Mouse (Mus musculus) spleen, adult 12 weeks (tissue): ENCODE measurements around the gene 1810043G02Rik.
"Not testable (repeated sequence)": the region's sequence is repeated elsewhere in the genome, so short reads cannot be mapped to it uniquely, and the experiment has no call there.

Experiments
- DNase-seq: peaks from one replicate; pipeline ENCODE4 v3.0.0; 2022; ENCODE audit warnings: low spot score

The 1810043G02Rik gene

DNA sequence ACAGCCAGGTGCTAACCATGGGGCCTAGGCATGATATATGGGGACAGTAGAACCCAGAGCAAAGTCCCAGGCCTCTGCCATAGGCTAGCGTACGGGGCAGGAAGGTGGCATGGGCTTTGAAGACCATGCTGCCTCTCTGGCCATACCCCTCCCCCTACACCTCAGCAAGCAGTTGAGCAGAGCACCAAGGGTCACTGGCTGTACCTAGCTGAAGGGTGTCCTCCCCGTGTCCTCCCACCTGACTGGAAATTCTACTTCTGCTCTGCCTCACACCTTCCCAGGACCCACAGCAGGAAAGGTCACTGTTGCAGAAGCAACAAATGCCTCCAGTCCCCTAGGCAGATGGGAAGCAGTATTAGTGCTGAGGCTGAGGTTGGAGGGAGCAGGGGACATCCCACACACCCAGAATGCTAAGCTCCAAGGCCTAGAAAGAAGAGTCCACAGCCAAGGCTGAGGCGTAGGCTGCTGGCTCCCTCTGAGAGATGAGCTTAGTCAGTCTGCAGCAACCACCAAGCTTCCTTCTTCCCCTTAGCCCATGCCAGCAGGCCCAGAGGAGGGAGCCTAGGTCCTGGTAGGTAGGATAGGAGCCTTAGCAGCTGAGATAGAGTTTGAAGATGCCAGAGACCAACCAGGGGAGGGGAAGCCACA, 27.6 kb downstream of the 1810043G02Rik start:
- DNase-seq, result no peak

DNA sequence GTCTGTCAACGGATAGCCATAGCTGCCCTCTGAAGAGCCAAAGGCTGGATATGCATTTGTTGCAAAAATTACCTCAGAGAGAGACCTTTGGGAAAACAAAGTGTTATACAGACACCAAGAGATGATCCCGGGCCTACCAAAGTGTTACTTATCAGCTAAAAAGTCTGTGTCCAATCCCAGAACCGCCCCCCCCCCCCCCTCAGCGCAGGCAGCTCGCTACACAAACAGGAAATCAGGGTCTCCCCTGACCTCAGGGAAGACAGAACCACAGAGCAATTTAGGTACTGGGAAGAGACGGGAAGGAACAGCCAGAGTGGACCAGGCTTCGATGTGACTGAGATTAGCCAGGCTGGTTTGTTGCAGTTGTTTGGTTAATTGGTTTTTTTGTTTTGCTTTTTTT, 28.9 kb downstream of the 1810043G02Rik start:
- DNase-seq, result no peak

DNA sequence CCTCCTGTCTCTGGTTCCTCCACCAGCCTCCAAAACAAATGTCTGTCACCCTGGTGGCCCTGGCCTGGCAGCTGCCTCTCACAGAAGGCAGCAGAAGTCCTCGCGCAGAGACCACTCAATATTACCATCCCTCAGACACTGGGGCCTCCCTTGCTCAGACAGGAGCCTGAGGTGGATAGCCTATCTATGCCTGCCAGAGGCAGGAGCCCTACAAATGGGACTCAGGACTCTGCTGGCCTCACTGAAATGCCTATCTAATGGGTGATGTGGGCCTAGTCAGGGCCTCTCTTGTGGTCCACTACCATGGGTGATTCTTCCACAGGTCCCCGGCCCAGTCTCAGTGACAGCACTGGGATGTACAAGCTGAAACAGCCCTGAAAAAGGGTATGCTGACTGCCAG, 29.8 kb downstream of the 1810043G02Rik start:
- no peak for DNase-seq

DNA sequence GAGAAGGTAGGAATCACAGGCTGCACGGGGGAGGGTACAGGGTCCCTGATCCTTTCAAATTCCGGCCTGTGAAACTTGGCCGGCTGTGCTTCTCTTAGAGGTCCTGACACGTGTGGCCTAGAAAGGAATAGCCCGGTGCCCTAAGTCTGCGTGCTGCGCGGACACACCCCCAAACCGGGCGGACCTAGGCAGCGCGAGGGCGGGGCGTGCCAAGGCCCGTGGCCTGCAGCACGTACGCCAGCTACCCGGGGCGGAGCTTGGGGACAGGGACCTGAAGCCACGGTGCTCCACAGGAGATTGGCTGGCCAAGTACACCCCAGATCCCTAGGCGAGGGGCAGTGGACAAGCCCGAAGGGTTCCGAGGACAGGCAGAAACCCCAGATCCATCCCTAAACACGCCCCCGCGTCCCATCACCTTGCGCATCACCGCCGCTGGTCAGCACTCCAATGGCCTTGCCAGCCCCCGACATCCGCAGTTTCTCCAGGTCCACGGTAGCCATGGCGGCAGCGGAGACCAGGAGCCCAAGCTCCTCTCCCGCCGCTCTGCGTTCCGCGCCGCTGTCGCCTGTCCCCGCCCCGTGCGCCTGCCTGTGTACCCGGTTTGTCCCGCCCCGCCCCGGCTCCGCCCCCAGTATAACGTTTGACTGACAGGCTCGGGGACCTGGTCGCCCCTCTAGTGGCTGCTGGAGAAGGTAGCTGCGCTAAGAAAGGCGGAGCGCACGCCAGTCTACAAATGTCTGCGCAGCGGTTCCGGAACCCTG, 31.0 kb downstream of the 1810043G02Rik start:
- DNase-seq, result peak; percentile 94

DNA sequence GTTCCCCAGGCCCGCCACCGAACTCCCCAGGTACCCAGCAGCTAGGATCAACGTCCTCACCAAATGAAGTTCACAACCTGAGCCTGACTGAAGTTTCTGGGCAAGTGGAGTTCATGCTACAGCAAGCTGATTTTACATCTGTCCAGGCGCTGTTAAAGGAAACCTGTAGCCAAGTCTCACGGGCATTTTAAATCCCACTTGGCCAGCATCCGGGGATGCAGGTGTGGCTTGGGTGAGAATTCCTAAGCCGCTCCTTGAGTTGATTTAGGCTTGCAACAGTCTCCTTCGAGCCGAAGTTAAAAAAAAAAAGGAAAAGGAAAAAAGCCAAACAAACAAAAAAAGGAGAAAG, 31.6 kb downstream of the 1810043G02Rik start, which contains the start of gene Pfkl:
TSS of gene Pfkl (minus strand) at position 139 of the 349 bp plus-strand sequence.
- DNase-seq, result no peak

DNA sequence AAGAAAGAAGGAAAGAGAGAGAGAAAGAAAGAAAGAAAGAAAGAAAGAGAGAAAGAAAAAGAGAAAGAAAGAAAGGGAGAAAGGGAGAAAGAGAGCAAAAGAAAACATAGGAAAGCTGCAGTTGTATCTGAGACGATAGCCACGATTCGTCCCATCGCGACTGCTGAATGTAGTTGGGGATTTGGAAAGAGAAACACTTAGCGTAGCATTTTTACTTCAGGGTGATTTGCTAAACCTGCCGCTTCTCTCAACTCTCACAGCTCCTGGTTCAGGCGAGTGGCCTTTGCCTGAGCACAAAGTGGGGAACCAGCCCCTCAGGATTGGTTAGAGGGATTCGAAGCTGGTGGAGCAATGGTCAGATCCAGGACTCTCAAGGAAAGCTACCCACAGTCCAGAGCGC, 32.0 kb downstream of the 1810043G02Rik start:
- DNase-seq, result no peak

DNA sequence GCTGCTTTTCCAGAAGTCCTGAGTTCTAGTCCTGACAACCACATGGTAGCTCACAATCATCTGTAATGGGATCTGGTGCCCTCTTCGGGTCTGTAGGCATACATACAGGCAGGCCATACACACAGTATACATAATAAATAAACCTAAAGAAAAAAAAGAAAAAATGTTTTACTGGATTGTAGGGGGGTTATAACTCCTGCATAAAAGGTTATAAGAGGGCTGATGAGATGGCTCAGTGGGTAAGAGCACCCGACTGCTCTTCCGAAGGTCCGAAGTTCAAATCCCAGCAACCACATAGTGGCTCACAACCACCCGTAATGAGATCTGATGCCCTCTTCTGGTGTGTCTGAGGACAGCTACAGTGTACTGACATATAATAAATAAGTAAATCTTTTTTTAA, 32.8 kb downstream of the 1810043G02Rik start:
- DNase-seq, result not testable (repeated sequence)

DNA sequence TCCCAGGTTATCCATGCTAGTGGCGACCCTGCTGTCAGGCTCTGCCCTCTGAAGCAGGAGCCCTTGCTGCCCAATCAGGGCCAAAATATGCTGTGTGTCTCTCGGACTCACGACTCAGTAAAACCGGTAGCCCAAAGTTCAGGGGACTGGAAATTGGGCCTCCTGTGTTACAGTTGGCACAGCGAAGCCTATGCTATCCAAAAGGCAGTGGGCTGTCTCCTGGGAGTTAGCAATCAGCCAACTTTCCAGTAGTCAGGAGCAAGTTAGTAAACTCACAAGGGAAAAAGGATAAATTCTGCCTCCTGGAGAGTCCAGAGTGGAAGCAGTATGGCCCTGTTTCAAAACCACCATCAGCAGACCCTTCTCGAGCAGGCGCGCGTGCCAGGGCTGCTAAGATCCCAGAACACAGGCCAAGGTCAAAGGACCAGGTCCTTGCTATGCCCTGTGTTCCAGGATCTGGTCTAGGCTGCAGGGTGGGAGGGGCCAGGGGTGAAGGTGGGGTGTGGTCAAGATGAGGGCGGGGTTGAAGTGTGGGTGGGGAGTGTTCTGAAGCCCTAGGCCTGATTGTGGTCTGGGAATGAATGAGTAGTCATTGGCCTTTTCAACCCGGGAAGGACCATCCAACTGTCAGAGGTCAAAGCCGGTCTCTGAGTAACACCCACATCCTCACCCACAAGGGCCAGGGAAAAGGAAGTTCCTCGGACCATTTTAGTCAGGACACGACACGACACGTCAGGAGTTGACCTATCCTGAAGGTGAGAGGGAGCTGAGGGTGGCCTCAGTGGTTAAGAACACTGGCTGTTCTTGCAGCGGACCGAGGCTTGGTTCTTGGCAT, 34.6 kb downstream of the 1810043G02Rik start:
- DNase-seq, result no peak

DNA sequence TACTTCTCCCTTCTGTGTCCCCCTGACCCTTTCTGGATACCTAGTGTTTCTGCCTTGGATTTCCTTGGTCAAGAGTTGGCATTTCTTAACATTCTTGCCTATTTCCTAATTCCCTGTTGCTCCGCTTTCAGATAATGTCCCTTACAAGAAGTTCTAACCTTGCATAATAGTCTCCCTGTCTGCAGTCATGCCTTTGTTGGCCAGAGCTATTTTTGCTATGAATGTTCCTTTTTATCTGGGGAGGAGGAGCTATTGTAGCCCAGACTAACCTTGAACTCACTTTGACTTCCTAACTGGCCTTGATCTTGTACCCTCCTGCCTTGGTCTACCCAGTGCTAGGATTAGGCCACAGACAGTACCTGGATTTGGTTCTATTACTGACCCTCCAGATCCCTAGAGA, 37.2 kb downstream of the 1810043G02Rik start:
- DNase-seq, result no peak

DNA sequence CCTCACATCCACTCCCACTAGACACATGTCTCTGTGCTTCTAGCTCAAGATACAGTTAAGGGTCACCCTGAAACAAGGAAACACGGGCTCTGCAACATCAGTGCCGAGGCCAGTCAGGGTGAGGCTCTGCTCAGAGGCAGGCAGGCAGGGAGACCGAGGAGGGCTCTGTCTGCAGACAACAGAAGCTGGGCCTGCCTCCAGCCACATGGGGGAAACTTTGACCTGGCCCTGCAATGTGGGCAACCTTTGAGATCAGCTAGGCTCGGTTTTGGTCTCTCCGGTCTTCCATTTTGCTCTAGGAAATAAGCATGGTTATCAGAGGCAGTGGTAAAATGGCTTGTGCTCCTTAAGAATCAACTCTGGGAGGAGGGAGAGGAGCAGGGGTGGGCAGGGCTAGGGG, 38.0 kb downstream of the 1810043G02Rik start:
- DNase-seq, result no peak

DNA sequence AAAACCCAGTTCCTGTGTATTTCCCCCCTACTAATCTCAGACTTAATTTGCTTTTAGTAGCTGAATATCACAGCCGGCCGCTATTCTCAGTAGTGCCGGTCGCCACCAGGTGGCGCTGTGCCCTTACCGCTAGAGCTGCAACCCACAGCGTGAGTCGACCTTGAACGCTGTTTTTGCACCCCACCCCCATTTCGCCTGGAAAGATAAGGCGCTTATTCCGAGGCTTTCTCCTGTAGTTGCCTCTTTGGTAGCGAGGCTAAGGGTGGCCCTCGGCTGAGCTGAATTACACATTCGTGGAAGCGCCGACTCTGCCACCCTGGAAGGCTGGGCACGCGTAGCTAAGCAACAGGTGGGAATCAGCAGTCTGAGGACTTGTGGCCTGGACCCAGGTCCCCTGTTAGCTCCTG, 40.5 kb downstream of the 1810043G02Rik start:
- DNase-seq, result peak; percentile 65

DNA sequence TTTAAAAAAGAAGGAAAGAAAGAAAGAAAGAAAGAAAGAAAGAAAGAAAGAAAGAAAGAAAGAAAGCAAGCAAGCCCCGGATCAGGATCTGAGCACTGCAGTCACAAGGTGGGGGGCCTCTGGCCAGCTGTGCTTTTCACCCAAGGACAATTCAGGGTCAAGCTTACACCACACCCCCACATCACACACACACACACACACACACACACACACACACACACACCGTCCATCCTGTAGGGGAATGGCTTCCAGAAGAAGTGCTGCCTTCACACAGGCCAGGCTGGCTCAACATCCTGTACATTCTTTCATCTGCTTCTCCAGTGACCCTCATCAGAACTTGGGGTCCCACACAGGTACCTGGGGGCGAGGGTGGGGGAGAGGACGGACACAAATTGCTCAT, 41.0 kb downstream of the 1810043G02Rik start:
- no peak for DNase-seq

DNA sequence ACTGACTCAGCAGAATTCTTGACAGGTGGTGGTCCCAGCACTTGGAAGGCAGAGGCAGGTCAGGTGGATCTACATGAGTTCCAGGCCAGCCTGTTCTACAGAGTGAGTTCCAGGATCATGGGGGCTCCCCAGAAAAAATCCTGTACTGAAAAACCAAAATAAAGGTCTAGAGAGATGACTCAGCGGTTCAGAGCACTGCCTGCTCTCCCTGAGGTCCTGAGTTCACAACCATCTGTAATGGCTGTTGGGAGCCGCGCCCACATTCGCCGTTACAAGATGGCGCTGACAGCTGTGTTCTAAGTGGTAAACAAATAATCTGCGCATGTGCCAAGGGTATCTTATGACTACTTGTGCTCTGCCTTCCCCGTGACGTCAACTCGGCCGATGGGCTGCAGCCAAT, 41.7 kb downstream of the 1810043G02Rik start:
- not testable (repeated sequence) for DNase-seq

DNA sequence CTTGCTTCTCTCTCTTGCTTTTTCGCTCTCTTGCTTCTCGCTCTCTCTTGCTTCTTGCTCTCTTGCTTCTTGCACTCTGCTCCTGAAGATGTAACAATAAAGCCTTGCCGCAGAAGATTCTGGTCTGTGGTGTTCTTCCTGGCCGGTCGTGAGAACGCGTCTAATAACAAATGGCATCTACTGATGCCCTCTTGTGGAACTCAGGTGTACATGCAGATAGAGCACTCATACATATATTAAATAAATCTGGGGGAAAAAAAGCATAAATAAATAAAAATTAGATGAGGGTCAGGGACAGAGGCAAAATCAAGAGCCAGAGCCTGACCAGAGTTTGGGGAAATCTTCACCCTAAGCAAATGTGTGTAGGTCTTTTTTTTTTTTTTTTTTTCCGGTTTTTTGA, 47.1 kb downstream of the 1810043G02Rik start:
- not testable (repeated sequence) for DNase-seq

DNA sequence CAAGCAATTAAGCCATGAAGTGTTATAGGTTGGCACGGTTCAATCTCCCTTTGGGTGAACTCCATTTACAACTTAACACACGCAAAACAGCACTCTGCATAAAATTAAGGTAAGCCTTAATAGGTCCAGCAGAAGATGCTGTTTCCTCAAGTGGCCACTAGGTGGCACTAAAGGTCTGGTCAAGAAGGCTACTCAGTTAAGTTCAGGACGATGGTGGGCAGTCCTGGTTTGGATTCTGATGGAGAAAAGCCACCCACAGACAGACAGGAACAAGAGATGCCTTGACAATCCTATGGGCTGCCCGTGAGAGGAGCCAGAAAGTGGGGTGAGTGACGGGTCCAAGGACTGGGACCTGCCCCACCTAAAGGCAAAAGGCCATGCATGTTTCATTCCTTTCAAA, 49.8 kb downstream of the 1810043G02Rik start:
- peak; percentile 45 for DNase-seq

DNA sequence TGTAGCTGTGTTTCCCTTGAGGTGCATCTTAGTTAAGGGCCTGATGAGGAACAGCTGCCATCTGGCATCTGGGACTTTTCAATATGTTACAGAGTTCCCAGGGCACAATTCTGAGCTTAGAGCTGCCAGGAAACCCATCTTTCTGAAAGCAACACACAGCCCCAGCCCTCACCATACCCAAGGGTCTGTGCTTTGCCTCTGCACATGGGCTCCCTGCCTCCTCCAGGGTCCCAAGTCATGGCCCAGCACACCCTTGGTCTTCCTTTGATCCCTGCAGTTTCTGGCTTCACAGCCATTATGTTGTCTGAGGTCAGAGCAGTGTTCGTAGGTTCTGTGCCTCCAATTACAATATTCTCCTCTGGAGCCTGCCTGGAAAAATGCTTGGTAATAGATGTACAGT, 50.8 kb downstream of the 1810043G02Rik start:
- no peak for DNase-seq

DNA sequence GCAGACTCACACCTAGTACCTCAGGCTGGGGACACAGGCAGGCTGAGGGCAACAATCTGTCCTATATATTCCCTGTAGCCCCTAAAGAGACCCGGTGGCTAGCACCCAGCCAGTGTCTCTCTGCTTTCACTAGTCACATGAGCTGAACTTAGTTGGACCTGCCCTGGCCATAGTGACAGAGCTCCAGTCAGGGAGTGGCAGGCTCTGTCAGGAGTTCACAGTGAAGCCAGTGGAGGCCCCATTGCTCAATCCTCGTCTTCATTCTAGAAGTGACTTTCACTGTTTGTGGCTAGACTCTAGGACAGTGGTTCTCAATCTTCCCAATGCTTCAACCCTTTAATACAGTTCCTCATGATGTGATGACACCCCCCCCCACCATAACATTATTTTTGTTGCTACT, 53.7 kb downstream of the 1810043G02Rik start:
- DNase-seq, result no peak
